Mouse (Mus musculus): ENCODE measurements around the gene Wbp1l. TPM values are rescaled to one million over a fixed set of nuclear protein-coding genes. Genes with fewer than 3 reads are reported as not detected.

Gene Wbp1l
- polyA plus RNA-seq, 1 experiment from 2014 or later = 31.7 TPM

GRCm38 (mm10) chr19:46697840-46698517 lies 99.1 kb downstream of the Wbp1l start:
- H3K4me3 ChIP-seq (replicated peaks; ENCODE audit: low read length) = no peak overlapping the region
- WGBS = 57% methylated on average over 19 of the region's 19 CpGs
- no peak for DNase-seq (ENCODE audit: low spot score)
- H3K4me2 ChIP-seq (replicated peaks) = no peak overlapping the region
- no peaks in the 10 kb centered on the region for H3K27me3 ChIP-seq (ENCODE audit: control insufficient read depth, insufficient read depth, low read length)
- H3K27ac ChIP-seq = no peak overlapping the region
- ATAC-seq (ENCODE audit: low FRiP score) = no peak
- H3K4me1 ChIP-seq (replicated peaks; ENCODE audit: control insufficient read depth, insufficient read depth, low read length) = no peaks in the 10 kb centered on the region
- no peak overlapping the region for H3K9ac ChIP-seq
- peaks cover 18% of the 10 kb centered on the region for H3K36me3 ChIP-seq (replicated peaks; ENCODE audit: control insufficient read depth, insufficient read depth)
- H3K9me3 ChIP-seq (ENCODE audit: control insufficient read depth, low read length) = no peaks in the 10 kb centered on the region

GRCm38 (mm10) chr19:46699011-46699481 lies 100.2 kb downstream of the Wbp1l start:
- H3K4me3 ChIP-seq (replicated peaks; ENCODE audit: low read length) = no peak overlapping the region
- no peak overlapping the region for H3K27ac ChIP-seq
- H3K27me3 ChIP-seq (ENCODE audit: control insufficient read depth, insufficient read depth, low read length) = no peaks in the 10 kb centered on the region
- H3K4me2 ChIP-seq (replicated peaks) = no peak overlapping the region
- peaks cover 18% of the 10 kb centered on the region for H3K36me3 ChIP-seq (replicated peaks; ENCODE audit: control insufficient read depth, insufficient read depth)
- H3K9me3 ChIP-seq (ENCODE audit: control insufficient read depth, low read length) = no peaks in the 10 kb centered on the region
- ATAC-seq (ENCODE audit: low FRiP score) (no peak), DNase-seq (ENCODE audit: low spot score) (no peak)
- H3K9ac ChIP-seq = no peak overlapping the region
- H3K4me1 ChIP-seq (replicated peaks; ENCODE audit: control insufficient read depth, insufficient read depth, low read length) = no peaks in the 10 kb centered on the region
- WGBS = 76% methylated on average over 10 of the region's 10 CpGs

- Histone ChIP-seq H3K9me3 (ENCODE audit: control insufficient read depth, low read length) (no peaks in the 10 kb centered on the region), H3K36me3 (replicated peaks; ENCODE audit: control insufficient read depth, insufficient read depth) (peaks cover 18% of the 10 kb centered on the region), H3K27me3 (ENCODE audit: control insufficient read depth, insufficient read depth, low read length) (no peaks in the 10 kb centered on the region), H3K27ac (no peak overlapping the region), H3K4me3 (replicated peaks; ENCODE audit: low read length) (no peak overlapping the region), H3K4me2 (replicated peaks) (no peak overlapping the region), H3K4me1 (replicated peaks; ENCODE audit: control insufficient read depth, insufficient read depth, low read length) (no peaks in the 10 kb centered on the region), H3K9ac (no peak overlapping the region)
- no peak for ATAC-seq (ENCODE audit: low FRiP score)
- no peak for DNase-seq (ENCODE audit: low spot score)
- 92% methylated on average over 9 of the region's 9 CpGs for WGBS
Observed at GRCm38 (mm10) chr19:46701156-46701555, 102.3 kb downstream of the Wbp1l start.

GRCm38 (mm10) chr19:46705779-46706495 lies 107.1 kb downstream of the Wbp1l start:
- DNase-seq (ENCODE audit: low spot score) (no peak), ATAC-seq (ENCODE audit: low FRiP score) (no peak)
- Histone ChIP-seq H3K4me3 (replicated peaks; ENCODE audit: low read length) (no peak overlapping the region), H3K4me1 (replicated peaks; ENCODE audit: control insufficient read depth, insufficient read depth, low read length) (peaks cover 12% of the 10 kb centered on the region), H3K4me2 (replicated peaks) (no peak overlapping the region), H3K9me3 (ENCODE audit: control insufficient read depth, low read length) (no peaks in the 10 kb centered on the region), H3K27ac (no peak overlapping the region), H3K36me3 (replicated peaks; ENCODE audit: control insufficient read depth, insufficient read depth) (peaks cover 9% of the 10 kb centered on the region), H3K9ac (no peak overlapping the region), H3K27me3 (ENCODE audit: control insufficient read depth, insufficient read depth, low read length) (no peaks in the 10 kb centered on the region)
- WGBS = 69% methylated on average over 7 of the region's 7 CpGs

- WGBS = 81% methylated on average over 9 of the region's 9 CpGs
- peaks cover 3% of the 10 kb centered on the region; the same call in 1 of the 2 replicates for H3K36me3 ChIP-seq (replicated peaks; ENCODE audit: control insufficient read depth, insufficient read depth)
- H3K4me3 ChIP-seq (replicated peaks; ENCODE audit: low read length) = peak overlapping the region; percentile 41; the same call in 1 of the 2 replicates
- H3K4me1 ChIP-seq (replicated peaks; ENCODE audit: control insufficient read depth, insufficient read depth, low read length) = peaks cover 12% of the 10 kb centered on the region
- no peak for ATAC-seq (ENCODE audit: low FRiP score)
- H3K27ac ChIP-seq = no peak overlapping the region
- peak overlapping the region; percentile 69 for H3K4me2 ChIP-seq (replicated peaks)
- DNase-seq (ENCODE audit: low spot score) = no peak
- H3K9ac ChIP-seq = peak overlapping the region; percentile 68; the same call in 1 of the 2 replicates
- H3K27me3 ChIP-seq (ENCODE audit: control insufficient read depth, insufficient read depth, low read length) = no peaks in the 10 kb centered on the region
- no peaks in the 10 kb centered on the region for H3K9me3 ChIP-seq (ENCODE audit: control insufficient read depth, low read length)
Observed at GRCm38 (mm10) chr19:46706540-46707295, 107.8 kb downstream of the Wbp1l start.

Other genes starting within 250 kb of the Wbp1l start
- 2.5 and 2.8 TPM in 2 replicates for gene 2310034G01Rik, start 248.8 kb upstream of the Wbp1l start, polyA plus RNA-seq (2014; fragmentation: Nextera tagmentation; extraction: Ambion mirVana)
- gene Actr1a, start 203.3 kb upstream of the Wbp1l start, polyA plus RNA-seq (2014; fragmentation: Nextera tagmentation; extraction: Ambion mirVana) = 327 and 382 TPM in 2 replicates
- 23.0 and 24.1 TPM in 2 replicates for gene Sufu, start 202.2 kb upstream of the Wbp1l start, polyA plus RNA-seq (2014; fragmentation: Nextera tagmentation; extraction: Ambion mirVana)
- 37.5 and 39.4 TPM in 2 replicates for gene Trim8, start 97.4 kb upstream of the Wbp1l start, polyA plus RNA-seq (2014; fragmentation: Nextera tagmentation; extraction: Ambion mirVana)
- 130 and 141 TPM in 2 replicates for gene Arl3, start 25.9 kb upstream of the Wbp1l start, polyA plus RNA-seq (2014; fragmentation: Nextera tagmentation; extraction: Ambion mirVana)
- 7.2 and 8.4 TPM in 2 replicates for gene Sfxn2, start 25.7 kb upstream of the Wbp1l start, polyA plus RNA-seq (2014; fragmentation: Nextera tagmentation; extraction: Ambion mirVana)
- gene Cyp17a1, start 74.1 kb downstream of the Wbp1l start, polyA plus RNA-seq (2014; fragmentation: Nextera tagmentation; extraction: Ambion mirVana) = not detected in 2 replicates
- 21.2 and 26.6 TPM in 2 replicates for gene Borcs7, start 90.8 kb downstream of the Wbp1l start, polyA plus RNA-seq (2014; fragmentation: Nextera tagmentation; extraction: Ambion mirVana)
- 38.6 and 40.1 TPM in 2 replicates for gene As3mt, start 108.4 kb downstream of the Wbp1l start, polyA plus RNA-seq (2014; fragmentation: Nextera tagmentation; extraction: Ambion mirVana)
- 9.3 and 10.8 TPM in 2 replicates for gene Cnnm2, start 162.5 kb downstream of the Wbp1l start, polyA plus RNA-seq (2014; fragmentation: Nextera tagmentation; extraction: Ambion mirVana)